Comparison of ENCODE assay signal across 8 mouse cellular contexts in genomic region chr5:142854877-142855276, GRCm38 (mm10). TPM values are rescaled to one million over a fixed set of nuclear protein-coding genes. Genes with fewer than 3 reads are reported as not detected.
DNase-seq lines count a peak whose midpoint lies in the region; ATAC-seq lines count a peak whose summit lies in the region.

No protein-coding gene starts in this region.

- H3K9ac ChIP-seq in hindbrain, embryonic 15.5 days, result no peak overlapping the region

- H3K27me3 ChIP-seq in hindbrain, embryonic 15.5 days, result no peaks in the 10 kb centered on the region

- peaks cover 7% of the 10 kb centered on the region for H3K4me1 ChIP-seq in hindbrain, embryonic 15.5 days (replicated peaks)

- peak; percentile 38 for DNase-seq in cerebellum, adult 9-10 months
- no peak for DNase-seq in cerebellum, adult 11-12 months
- DNase-seq in right cerebral cortex, postnatal 10 days (ENCODE audit: low spot score in 2 of 2), result peak; percentile 82 to 86
- DNase-seq in right cerebral cortex, postnatal 36 days (ENCODE audit: low spot score in 2 of 2), result no peak
- DNase-seq in cerebellum, postnatal 14 days, result peak; percentile 71 to 87
- DNase-seq in lung, postnatal 14 days, result peak; percentile 55
- no peak for DNase-seq in urinary bladder, postnatal 4 days (ENCODE audit: low spot score in 2 of 2)

- no peak overlapping the region for H3K27ac ChIP-seq in hindbrain, embryonic 15.5 days (replicated peaks)

- H3K4me2 ChIP-seq in hindbrain, embryonic 15.5 days, result no peak overlapping the region

- no peaks in the 10 kb centered on the region for H3K36me3 ChIP-seq in hindbrain, embryonic 15.5 days

- WGBS in hindbrain, embryonic 15.5 days, result 80% methylated on average over 10 of the region's 10 CpGs

- peak; percentile 27; the same call in 1 of the 2 replicates for ATAC-seq in hindbrain, embryonic 15.5 days (ENCODE audit: low FRiP score, low read depth)

- no peak overlapping the region for H3K4me3 ChIP-seq in hindbrain, embryonic 15.5 days

- H3K9me3 ChIP-seq in hindbrain, embryonic 15.5 days, result no peaks in the 10 kb centered on the region

RNA-seq across cellular contexts. Expression of gene Tnrc18, which starts 37.4 kb away (rescaled TPM):
- polyA plus RNA-seq in hindbrain, embryonic 15.5 days (2015; fragmentation: Nextera tagmentation; extraction: Ambion mirVana), result 32.7 and 33.8 TPM in 2 replicates

RNA-seq across cellular contexts. Expression of gene Fbxl18, which starts 40.3 kb away (rescaled TPM):
- polyA plus RNA-seq in hindbrain, embryonic 15.5 days (2015; fragmentation: Nextera tagmentation; extraction: Ambion mirVana), result 30.3 and 33.3 TPM in 2 replicates

RNA-seq across cellular contexts. Expression of gene Actb, which starts 51.7 kb away (rescaled TPM):
- 13,458 and 13,965 TPM in 2 replicates for polyA plus RNA-seq in hindbrain, embryonic 15.5 days (2015; fragmentation: Nextera tagmentation; extraction: Ambion mirVana)

Comparison
In these comparisons a context has a peak if more than half of its experiments do, and no peak if none do; other contexts are left out.
1. DNase-seq: peak in cerebellum, adult 9-10 months (single experiment), right cerebral cortex, postnatal 10 days (2 of 2), cerebellum, postnatal 14 days (2 of 2) and lung, postnatal 14 days (single experiment); none in cerebellum, adult 11-12 months (single experiment), right cerebral cortex, postnatal 36 days (0 of 2) and urinary bladder, postnatal 4 days (0 of 2).